Mouse (Mus musculus): ENCODE measurements around the gene Alyref2. TPM values are rescaled to one million over a fixed set of nuclear protein-coding genes. Genes with fewer than 3 reads are reported as not detected.

Gene Alyref2
- polyA plus RNA-seq, 1 experiment: 3.2 TPM

- no peak for DNase-seq
- no peak within 1 kb of the TSS for H3K4me3 ChIP-seq (ENCODE audit: insufficient read depth, low read depth, low read length)
- no peak within 1 kb of the TSS for H3K27ac ChIP-seq (ENCODE audit: insufficient read depth, low read depth, low read length)
- no peaks in the 10 kb centered on the region; the same call in 1 of the 2 replicates for H3K27me3 ChIP-seq (replicated peaks; ENCODE audit: control insufficient read depth, insufficient read depth, low read length)
- WGBS: 97% methylated on average over 1 of the region's 1 CpGs
- H3K4me1 ChIP-seq (ENCODE audit: control insufficient read depth, insufficient read depth, low read length): no peaks in the 10 kb centered on the region
- TF ChIP-seq POLR2A (IDR thresholded peaks at IDR 0.05; ENCODE audit: low read depth, low read length) (no peak), CTCF (conservative IDR thresholded peaks at IDR 0.05; ENCODE audit: insufficient read depth, insufficient read length, low read depth, low read length) (no peak)
- no peaks in the 10 kb centered on the region for H3K36me3 ChIP-seq (ENCODE audit: control insufficient read depth, insufficient read depth, low read length)
Observed at GRCm38 (mm10) chr1:171535194-171535593, 31.9 kb downstream of the Alyref2 start, which contains the start of gene Itln1. Gene Itln1, minus strand, starts transcription at chr1:171535294.

GRCm38 (mm10) chr1:171540694-171541093 lies 37.4 kb downstream of the Alyref2 start:
- H3K4me1 ChIP-seq (ENCODE audit: control insufficient read depth, insufficient read depth, low read length): no peaks in the 10 kb centered on the region
- TF ChIP-seq CTCF (conservative IDR thresholded peaks at IDR 0.05; ENCODE audit: insufficient read depth, insufficient read length, low read depth, low read length) (no peak), POLR2A (IDR thresholded peaks at IDR 0.05; ENCODE audit: low read depth, low read length) (no peak)
- no peaks in the 10 kb centered on the region for H3K27me3 ChIP-seq (replicated peaks; ENCODE audit: control insufficient read depth, insufficient read depth, low read length)
- 80% methylated on average over 1 of the region's 1 CpGs for WGBS
- DNase-seq: no peak
- no peak overlapping the region for H3K27ac ChIP-seq (ENCODE audit: insufficient read depth, low read depth, low read length)
- H3K36me3 ChIP-seq (ENCODE audit: control insufficient read depth, insufficient read depth, low read length): no peaks in the 10 kb centered on the region
- H3K4me3 ChIP-seq (ENCODE audit: insufficient read depth, low read depth, low read length): no peak overlapping the region

GRCm38 (mm10) chr1:171551326-171551725 lies 48.0 kb downstream of the Alyref2 start:
- DNase-seq: no peak
- WGBS: 44% methylated on average over 7 of the region's 7 CpGs
- H3K27me3 ChIP-seq (replicated peaks; ENCODE audit: control insufficient read depth, insufficient read depth, low read length): no peaks in the 10 kb centered on the region
- no peak overlapping the region for H3K4me3 ChIP-seq (ENCODE audit: insufficient read depth, low read depth, low read length)
- no peaks in the 10 kb centered on the region for H3K4me1 ChIP-seq (ENCODE audit: control insufficient read depth, insufficient read depth, low read length)
- no peak overlapping the region for H3K27ac ChIP-seq (ENCODE audit: insufficient read depth, low read depth, low read length)
- no peaks in the 10 kb centered on the region for H3K36me3 ChIP-seq (ENCODE audit: control insufficient read depth, insufficient read depth, low read length)
- TF ChIP-seq CTCF (conservative IDR thresholded peaks at IDR 0.05; ENCODE audit: insufficient read depth, insufficient read length, low read depth, low read length): no peak
- TF ChIP-seq POLR2A (IDR thresholded peaks at IDR 0.05; ENCODE audit: low read depth, low read length): no peak

GRCm38 (mm10) chr1:171552230-171552629 lies 49.0 kb downstream of the Alyref2 start:
- H3K27ac ChIP-seq (ENCODE audit: insufficient read depth, low read depth, low read length): no peak overlapping the region
- no peak overlapping the region for H3K4me3 ChIP-seq (ENCODE audit: insufficient read depth, low read depth, low read length)
- no peaks in the 10 kb centered on the region for H3K27me3 ChIP-seq (replicated peaks; ENCODE audit: control insufficient read depth, insufficient read depth, low read length)
- H3K4me1 ChIP-seq (ENCODE audit: control insufficient read depth, insufficient read depth, low read length): no peaks in the 10 kb centered on the region
- no peaks in the 10 kb centered on the region for H3K36me3 ChIP-seq (ENCODE audit: control insufficient read depth, insufficient read depth, low read length)
- TF ChIP-seq POLR2A (IDR thresholded peaks at IDR 0.05; ENCODE audit: low read depth, low read length): no peak
- no peak for TF ChIP-seq CTCF (conservative IDR thresholded peaks at IDR 0.05; ENCODE audit: insufficient read depth, insufficient read length, low read depth, low read length)
- DNase-seq: no peak
- 75% methylated on average over 2 of the region's 2 CpGs for WGBS

- no peaks in the 10 kb centered on the region for H3K36me3 ChIP-seq (ENCODE audit: control insufficient read depth, insufficient read depth, low read length)
- no peak overlapping the region for H3K4me3 ChIP-seq (ENCODE audit: insufficient read depth, low read depth, low read length)
- 76% methylated on average over 11 of the region's 11 CpGs for WGBS
- no peak for DNase-seq
- no peak for TF ChIP-seq POLR2A (IDR thresholded peaks at IDR 0.05; ENCODE audit: low read depth, low read length)
- no peak for TF ChIP-seq CTCF (conservative IDR thresholded peaks at IDR 0.05; ENCODE audit: insufficient read depth, insufficient read length, low read depth, low read length)
- H3K4me1 ChIP-seq (ENCODE audit: control insufficient read depth, insufficient read depth, low read length): no peaks in the 10 kb centered on the region
- no peaks in the 10 kb centered on the region for H3K27me3 ChIP-seq (replicated peaks; ENCODE audit: control insufficient read depth, insufficient read depth, low read length)
- no peak overlapping the region for H3K27ac ChIP-seq (ENCODE audit: insufficient read depth, low read depth, low read length)
Observed at GRCm38 (mm10) chr1:171553359-171554341, 50.4 kb downstream of the Alyref2 start.

Other genes with a start within 250 kb of the Alyref2 start
- 58.9 and 67.7 TPM in 2 replicates for gene B4galt3, start 233.2 kb upstream of the Alyref2 start, polyA plus RNA-seq (2012; rRNA removed)
- gene Ppox, start 222.3 kb upstream of the Alyref2 start, polyA plus RNA-seq (2012; rRNA removed): 51.5 and 63.2 TPM in 2 replicates
- 47.8 and 53.4 TPM in 2 replicates for gene Usp21, start 215.5 kb upstream of the Alyref2 start, polyA plus RNA-seq (2012; rRNA removed)
- 43.1 and 59.5 TPM in 2 replicates for gene Ufc1, start 208.5 kb upstream of the Alyref2 start, polyA plus RNA-seq (2012; rRNA removed)
- gene Dedd, start 174.3 kb upstream of the Alyref2 start, polyA plus RNA-seq (2012; rRNA removed): 46.7 and 48.6 TPM in 2 replicates
- 207 and 209 TPM in 2 replicates for gene Nit1, start 157.8 kb upstream of the Alyref2 start, polyA plus RNA-seq (2012; rRNA removed)
- gene Pfdn2, start 157.8 kb upstream of the Alyref2 start, polyA plus RNA-seq (2012; rRNA removed): 17.1 and 37.0 TPM in 2 replicates
- gene Klhdc9, start 142.7 kb upstream of the Alyref2 start, polyA plus RNA-seq (2012; rRNA removed): 6.9 and 7.1 TPM in 2 replicates
- 2.3 TPM in 2 replicates for gene Nectin4, start 133.4 kb upstream of the Alyref2 start, polyA plus RNA-seq (2012; rRNA removed)
- gene Arhgap30, start 114.5 kb upstream of the Alyref2 start, polyA plus RNA-seq (2012; rRNA removed): 1.6 and 4.8 TPM in 2 replicates
- 56.8 and 59.0 TPM in 2 replicates for gene Usf1, start 92.2 kb upstream of the Alyref2 start, polyA plus RNA-seq (2012; rRNA removed)
- gene Tstd1, start 84.6 kb upstream of the Alyref2 start, polyA plus RNA-seq (2012; rRNA removed): 77.3 and 79.7 TPM in 2 replicates
- 88.7 and 106 TPM in 2 replicates for gene F11r, start 65.9 kb upstream of the Alyref2 start, polyA plus RNA-seq (2012; rRNA removed)
- gene Itln1, start 31.8 kb downstream of the Alyref2 start, polyA plus RNA-seq (2012; rRNA removed): not detected in 2 replicates
- 0.11 and 0.53 TPM in 2 replicates for gene Cd244a, start 55.7 kb downstream of the Alyref2 start, polyA plus RNA-seq (2012; rRNA removed)
- 0.54 and 2.2 TPM in 2 replicates for gene Ly9, start 103.9 kb downstream of the Alyref2 start, polyA plus RNA-seq (2012; rRNA removed)
- 1.1 and 1.5 TPM in 2 replicates for gene Slamf7, start 149.6 kb downstream of the Alyref2 start, polyA plus RNA-seq (2012; rRNA removed)
- 2.7 and 4.3 TPM in 2 replicates for gene Cd48, start 178.5 kb downstream of the Alyref2 start, polyA plus RNA-seq (2012; rRNA removed)

All from kidney, adult 2 months (tissue).